Mouse (Mus musculus) cerebellum, adult 2 months (tissue): ENCODE measurements around the gene D330020A13Rik.

ENCODE experiments used
- CTCF ChIP-seq: fragments of 200-500 bp; IDR thresholded peaks from 2 replicates; pipeline ENCODE4 v1.5.1; 2011; ENCODE audit warnings: low read depth, mild to moderate bottlenecking, control low read depth, low read length, moderate library complexity, borderline replicate concordance; ENCODE audit not compliant: insufficient read depth
- POLR2A ChIP-seq: fragments of 200-500 bp; IDR thresholded peaks from 2 replicates; pipeline ENCODE4 v1.6.1; 2011; ENCODE audit warnings: low read length, control low read depth, borderline replicate concordance; ENCODE audit not compliant: insufficient read depth

GRCm38 (mm10) chr6:120302755-120303316 is 8.7 kb downstream of the D330020A13Rik start:
- no peak for TF ChIP-seq CTCF
- TF ChIP-seq POLR2A = no peak
